Mouse (Mus musculus) hindbrain, embryonic 11.5 days (tissue): ENCODE measurements around the gene Rab3gap1. TPM values are rescaled to one million over a fixed set of nuclear protein-coding genes. Genes with fewer than 3 reads are reported as not detected.
A peak's percentile ranks its signal among the peaks of the same experiment; 100 is the strongest.

ENCODE experiments used
- ATAC-seq: fragments of 200-750 bp; cut with Nextera tagmentation; 2 replicates; pipeline ENCODE4 v1.8.0; 2017; ENCODE audit warnings: mild to moderate bottlenecking, moderate TSS enrichment, moderate library complexity; ENCODE audit not compliant: low FRiP score
- DNase-seq: peaks from one replicate; pipeline ENCODE4 v3.0.0-alpha.2; 2015; ENCODE audit warnings: low spot score
- H3K27ac ChIP-seq: fragments of 300-500 bp; sonication (generic); 2 replicates; pipeline ENCODE4 v1.5.1; 2014; ENCODE audit warnings: mild to moderate bottlenecking, low read depth, low read length
- H3K27me3 ChIP-seq: fragments of 300-500 bp; sonication (generic); 2 replicates; pipeline ENCODE4 v1.6.1; 2014; ENCODE audit warnings: mild to moderate bottlenecking, low read length, moderate library complexity, mixed read lengths; ENCODE audit not compliant: control insufficient read depth, insufficient read depth
- H3K36me3 ChIP-seq: fragments of 300-500 bp; sonication (generic); 2 replicates; pipeline ENCODE4 v1.6.1; 2014; ENCODE audit warnings: mild to moderate bottlenecking, low read length, moderate library complexity, mixed read lengths; ENCODE audit not compliant: control insufficient read depth, insufficient read depth
- H3K4me1 ChIP-seq: fragments of 300-500 bp; sonication (generic); replicated peaks from 2 replicates; pipeline ENCODE4 v1.6.1; 2014; ENCODE audit warnings: low read length, mixed read lengths; ENCODE audit not compliant: control insufficient read depth, insufficient read depth
- H3K4me2 ChIP-seq: fragments of 300-500 bp; sonication (generic); replicated peaks from 2 replicates; pipeline ENCODE4 v1.6.1; 2014; ENCODE audit warnings: mild to moderate bottlenecking, low read depth, low read length
- H3K4me3 ChIP-seq: fragments of 300-500 bp; sonication (generic); 2 replicates; pipeline ENCODE4 v1.5.1; 2014; ENCODE audit warnings: low read depth, low read length
- H3K9ac ChIP-seq: fragments of 300-500 bp; sonication (generic); 2 replicates; pipeline ENCODE4 v1.6.1; 2014; ENCODE audit warnings: low read depth, low read length
- H3K9me3 ChIP-seq: fragments of 300-500 bp; sonication (generic); 2 replicates; pipeline ENCODE4 v1.6.1; 2016; ENCODE audit warnings: low read length; ENCODE audit not compliant: control insufficient read depth
- WGBS: fragments of 180-500 bp; shearing (Covaris S2); extraction: QIAGEN DNeasy Blood & Tissue Kit; methylation state at CpG from one replicate; pipeline ENCODE4 v1.1.7; 2014; 5-methylcytosine and 5-hydroxymethylcytosine counted together
- polyA plus RNA-seq: library from polyadenylated mRNA; unstranded; fragments of >200 nt; fragmentation: Nextera tagmentation; extraction: Ambion mirVana; gene quantifications from 2 replicates; pipeline ENCODE4 v1.2.1, GENCODE M21; 2014

The Rab3gap1 gene
- polyA plus RNA-seq, 1 experiment from 2014 or later, result 15.3 TPM

DNA sequence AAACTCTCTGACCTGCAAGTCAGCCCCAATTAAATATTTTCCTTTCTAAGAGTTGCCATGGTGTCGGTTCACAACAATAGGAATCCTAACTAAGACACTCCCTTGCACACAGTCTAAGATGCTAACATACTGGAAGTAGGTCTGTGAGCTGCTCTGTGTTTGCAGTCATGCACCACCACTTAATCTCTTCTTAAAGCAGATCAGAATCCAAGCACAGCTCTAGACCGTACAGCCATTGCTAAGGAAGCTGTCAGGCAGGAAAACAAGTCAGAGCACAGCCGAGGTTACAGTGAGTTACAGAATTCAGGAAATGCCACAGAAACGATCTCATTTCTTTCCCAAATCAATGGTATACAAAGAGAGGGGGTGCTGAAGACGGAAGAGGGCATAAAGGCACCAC, 90.2 kb downstream of the Rab3gap1 start:
- Histone ChIP-seq H3K4me1 (no peaks in the 10 kb centered on the region), H3K36me3 (no peaks in the 10 kb centered on the region), H3K4me3 (no peak overlapping the region), H3K4me2 (no peak overlapping the region), H3K27me3 (no peaks in the 10 kb centered on the region), H3K9me3 (no peaks in the 10 kb centered on the region), H3K27ac (no peak overlapping the region), H3K9ac (no peak overlapping the region)
- WGBS, result 54% methylated on average over 5 of the region's 5 CpGs
- no peak for DNase-seq
- ATAC-seq, result peak; percentile 56; the same call in 1 of the 2 replicates

GRCm38 (mm10) chr1:127959312-127959718, 90.7 kb downstream of the Rab3gap1 start:
- DNase-seq (peak; percentile 3), ATAC-seq (no peak)
- Histone ChIP-seq H3K4me2 (no peak overlapping the region), H3K9ac (no peak overlapping the region), H3K4me1 (no peaks in the 10 kb centered on the region), H3K36me3 (no peaks in the 10 kb centered on the region), H3K27ac (no peak overlapping the region), H3K9me3 (no peaks in the 10 kb centered on the region), H3K27me3 (no peaks in the 10 kb centered on the region), H3K4me3 (no peak overlapping the region)
- WGBS, result 30% methylated on average over 7 of the region's 7 CpGs

- H3K4me3 ChIP-seq, result no peak overlapping the region
- ATAC-seq, result no peak
- no peaks in the 10 kb centered on the region for H3K27me3 ChIP-seq
- no peak for DNase-seq
- no peaks in the 10 kb centered on the region for H3K36me3 ChIP-seq
- WGBS, result 93% methylated on average over 1 of the region's 1 CpGs
- no peak overlapping the region for H3K4me2 ChIP-seq
- no peak overlapping the region for H3K27ac ChIP-seq
- H3K4me1 ChIP-seq, result no peaks in the 10 kb centered on the region
- no peaks in the 10 kb centered on the region for H3K9me3 ChIP-seq
- H3K9ac ChIP-seq, result no peak overlapping the region
Observed at GRCm38 (mm10) chr1:127961140-127961539, 92.6 kb downstream of the Rab3gap1 start.

GRCm38 (mm10) chr1:127963326-127963725, 94.8 kb downstream of the Rab3gap1 start:
- H3K4me1 ChIP-seq, result no peaks in the 10 kb centered on the region
- H3K9me3 ChIP-seq, result no peaks in the 10 kb centered on the region
- no peaks in the 10 kb centered on the region for H3K36me3 ChIP-seq
- no peak overlapping the region for H3K4me3 ChIP-seq
- H3K27ac ChIP-seq, result no peak overlapping the region
- DNase-seq, result no peak
- no peaks in the 10 kb centered on the region for H3K27me3 ChIP-seq
- 94% methylated on average over 3 of the region's 3 CpGs for WGBS
- no peak overlapping the region for H3K9ac ChIP-seq
- no peak for ATAC-seq
- H3K4me2 ChIP-seq, result no peak overlapping the region

DNA sequence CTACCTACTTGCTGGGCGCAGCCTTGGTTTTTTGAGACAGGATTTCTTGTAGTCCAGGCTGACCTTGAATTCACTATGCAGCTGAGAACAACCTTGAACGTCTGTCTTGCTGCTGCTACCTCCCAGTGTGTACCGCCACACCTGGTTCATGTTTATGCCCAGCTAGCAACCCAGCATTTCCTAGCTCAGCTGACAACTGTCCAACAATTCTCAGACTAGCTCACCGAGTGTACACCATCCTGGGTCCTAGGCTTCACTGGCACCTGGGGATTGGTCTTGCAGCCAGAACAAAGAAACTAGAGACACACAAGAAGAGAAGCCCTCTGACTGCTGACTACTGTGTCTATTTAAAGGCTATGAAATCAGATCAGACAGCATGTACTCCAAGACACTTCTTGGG, 102.3 kb downstream of the Rab3gap1 start:
- Histone ChIP-seq H3K9ac (no peak overlapping the region), H3K27ac (no peak overlapping the region), H3K4me3 (no peak overlapping the region), H3K4me1 (no peaks in the 10 kb centered on the region), H3K36me3 (no peaks in the 10 kb centered on the region), H3K27me3 (no peaks in the 10 kb centered on the region), H3K9me3 (no peaks in the 10 kb centered on the region), H3K4me2 (no peak overlapping the region)
- 86% methylated on average over 4 of the region's 4 CpGs for WGBS
- ATAC-seq, result no peak
- no peak for DNase-seq

GRCm38 (mm10) chr1:127974082-127974481, 105.5 kb downstream of the Rab3gap1 start:
- H3K36me3 ChIP-seq, result no peaks in the 10 kb centered on the region
- no peak for DNase-seq
- H3K4me3 ChIP-seq, result no peak overlapping the region
- no peak for ATAC-seq
- H3K4me1 ChIP-seq, result no peaks in the 10 kb centered on the region
- H3K9me3 ChIP-seq, result no peaks in the 10 kb centered on the region
- no peak overlapping the region for H3K9ac ChIP-seq
- H3K4me2 ChIP-seq, result no peak overlapping the region
- H3K27ac ChIP-seq, result no peak overlapping the region
- WGBS, result 96% methylated on average over 4 of the region's 4 CpGs
- no peaks in the 10 kb centered on the region for H3K27me3 ChIP-seq

- no peak overlapping the region for H3K9ac ChIP-seq
- no peak for DNase-seq
- WGBS, result 85% methylated on average over 2 of the region's 2 CpGs
- no peak overlapping the region for H3K4me2 ChIP-seq
- no peak overlapping the region for H3K27ac ChIP-seq
- H3K4me1 ChIP-seq, result no peaks in the 10 kb centered on the region
- no peaks in the 10 kb centered on the region for H3K9me3 ChIP-seq
- no peak overlapping the region for H3K4me3 ChIP-seq
- H3K36me3 ChIP-seq, result no peaks in the 10 kb centered on the region
- no peak for ATAC-seq
- no peaks in the 10 kb centered on the region for H3K27me3 ChIP-seq
Observed at GRCm38 (mm10) chr1:127975676-127976075, 107.1 kb downstream of the Rab3gap1 start.

DNA sequence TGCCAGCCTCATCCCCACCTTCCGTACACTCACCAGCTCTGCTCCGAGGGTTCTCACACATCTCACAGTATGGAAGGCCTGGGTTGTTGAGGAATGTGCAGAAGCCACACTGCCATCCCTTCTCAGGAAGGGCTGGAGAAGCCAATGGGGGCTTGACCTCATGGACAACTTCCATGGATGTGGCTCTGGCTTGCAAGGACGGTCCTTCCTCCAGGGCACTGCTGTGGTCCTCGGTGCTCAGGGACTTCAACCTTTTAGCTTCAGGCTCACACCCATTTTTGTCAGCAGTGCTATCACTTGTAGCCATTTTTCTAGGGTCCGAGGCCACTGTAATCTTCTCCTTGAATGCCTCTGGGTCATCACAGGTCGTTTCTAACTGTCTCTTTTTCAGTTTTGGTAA, 107.5 kb downstream of the Rab3gap1 start:
- no peaks in the 10 kb centered on the region for H3K4me1 ChIP-seq
- no peak overlapping the region for H3K4me2 ChIP-seq
- no peak overlapping the region for H3K27ac ChIP-seq
- H3K9me3 ChIP-seq, result no peaks in the 10 kb centered on the region
- H3K4me3 ChIP-seq, result no peak overlapping the region
- H3K9ac ChIP-seq, result no peak overlapping the region
- ATAC-seq, result no peak
- no peaks in the 10 kb centered on the region for H3K27me3 ChIP-seq
- H3K36me3 ChIP-seq, result no peaks in the 10 kb centered on the region
- DNase-seq, result no peak
- 87% methylated on average over 6 of the region's 6 CpGs for WGBS

GRCm38 (mm10) chr1:127978125-127978524, 109.6 kb downstream of the Rab3gap1 start:
- Histone ChIP-seq H3K27me3 (no peaks in the 10 kb centered on the region), H3K27ac (no peak overlapping the region), H3K4me1 (no peaks in the 10 kb centered on the region), H3K9me3 (no peaks in the 10 kb centered on the region), H3K4me2 (no peak overlapping the region), H3K9ac (no peak overlapping the region), H3K36me3 (no peaks in the 10 kb centered on the region), H3K4me3 (no peak overlapping the region)
- ATAC-seq (no peak), DNase-seq (no peak)
- WGBS, result 93% methylated on average over 1 of the region's 1 CpGs
